20 mouse cellular contexts compared by ENCODE assay signal in genomic region chr6:28450481-28450880, GRCm38 (mm10). TPM values are rescaled to one million over a fixed set of nuclear protein-coding genes. Genes with fewer than 3 reads are reported as not detected.
DNase-seq lines count a peak whose midpoint lies in the region; ATAC-seq and TF ChIP-seq lines count a peak whose summit lies in the region.
"Had no signal": no experiment of that assay in that cellular context is flagged by ENCODE, and none has a peak within 500 bp of the region (broad histone marks: within the 10 kb centered on the region; RNA-seq: fewer than 3 reads in every experiment).

No protein-coding gene starts in this region.

- H3K4me1 ChIP-seq in lung, embryonic 14.5 days (ENCODE audit: insufficient read depth), result no peaks in the 10 kb centered on the region
- H3K4me1 ChIP-seq in neural tube, embryonic 12.5 days, result no peaks in the 10 kb centered on the region
- H3K4me1 ChIP-seq in liver, postnatal 0 days (ENCODE audit: insufficient read depth), result no peaks in the 10 kb centered on the region
- H3K4me1 ChIP-seq: midbrain, embryonic 15.5 days had no signal

- H3K4me2 ChIP-seq in lung, embryonic 14.5 days, result no peak overlapping the region
- H3K4me2 ChIP-seq in neural tube, embryonic 12.5 days (replicated peaks), result 0 out of 2 replicates have a peak overlapping the region, but pooled peaks have one; percentile 16
- H3K4me2 ChIP-seq in liver, postnatal 0 days (ENCODE audit: low read depth, low read length), result no peak overlapping the region
- H3K4me2 ChIP-seq: heart, embryonic 11.5 days; limb, embryonic 15.5 days; midbrain, embryonic 15.5 days had no signal

- TF ChIP-seq EP300 in liver, postnatal 0 days (IDR thresholded peaks at IDR 0.05; ENCODE audit: low read depth), result no peak

- H3K9me3 ChIP-seq in lung, embryonic 14.5 days (ENCODE audit: low read depth, low read length), result no peaks in the 10 kb centered on the region
- H3K9me3 ChIP-seq in neural tube, embryonic 12.5 days, result no peaks in the 10 kb centered on the region
- no peaks in the 10 kb centered on the region for H3K9me3 ChIP-seq in liver, postnatal 0 days (ENCODE audit: low read length)
- H3K9me3 ChIP-seq: limb, embryonic 15.5 days; midbrain, embryonic 15.5 days had no signal

- 14% methylated on average over 5 of the region's 5 CpGs for WGBS in lung, embryonic 14.5 days
- 13% methylated on average over 5 of the region's 5 CpGs for WGBS in neural tube, embryonic 12.5 days
- 13% methylated on average over 5 of the region's 5 CpGs for WGBS in liver, postnatal 0 days (ENCODE audit: insufficient replicate concordance)

- no peak overlapping the region for H3K9ac ChIP-seq in lung, embryonic 14.5 days
- no peak overlapping the region for H3K9ac ChIP-seq in neural tube, embryonic 12.5 days
- no peak overlapping the region for H3K9ac ChIP-seq in liver, postnatal 0 days (replicated peaks)
- H3K9ac ChIP-seq: limb, embryonic 15.5 days; midbrain, embryonic 15.5 days had no signal

- peak; percentile 25 for TF ChIP-seq CTCF in lung, embryonic 14.5 days (IDR thresholded peaks at IDR 0.05; ENCODE audit: low read depth)
- TF ChIP-seq CTCF in liver, postnatal 0 days (IDR thresholded peaks at IDR 0.05; ENCODE audit: low read depth), result no peak

- no peak overlapping the region for H3K27ac ChIP-seq in lung, embryonic 14.5 days (ENCODE audit: low read depth)
- no peak overlapping the region for H3K27ac ChIP-seq in neural tube, embryonic 12.5 days
- no peak overlapping the region for H3K27ac ChIP-seq in liver, postnatal 0 days (ENCODE audit: low read depth)
- H3K27ac ChIP-seq: limb, embryonic 15.5 days; midbrain, embryonic 15.5 days had no signal

- H3K36me3 ChIP-seq in lung, embryonic 14.5 days (ENCODE audit: insufficient read depth), result no peaks in the 10 kb centered on the region
- no peaks in the 10 kb centered on the region for H3K36me3 ChIP-seq in neural tube, embryonic 12.5 days
- H3K36me3 ChIP-seq in liver, postnatal 0 days (replicated peaks; ENCODE audit: insufficient read depth, low read length), result no peaks in the 10 kb centered on the region
- H3K36me3 ChIP-seq: limb, embryonic 15.5 days; midbrain, embryonic 15.5 days had no signal

- no peak for ATAC-seq in lung, embryonic 14.5 days (ENCODE audit: insufficient read depth)
- ATAC-seq in neural tube, embryonic 12.5 days (ENCODE audit: low FRiP score, low read depth), result no peak
- ATAC-seq in liver, postnatal 0 days, result no peak
- ATAC-seq: CD4-positive, CD25-positive, alpha-beta regulatory T cell, adult 4 months; intestine, postnatal 0 days; midbrain, embryonic 15.5 days had no signal

- H3K27me3 ChIP-seq in lung, embryonic 14.5 days (ENCODE audit: insufficient read depth, low read length), result peaks cover 34% of the 10 kb centered on the region
- peaks cover 27% of the 10 kb centered on the region for H3K27me3 ChIP-seq in neural tube, embryonic 12.5 days (replicated peaks)
- H3K27me3 ChIP-seq in liver, postnatal 0 days (ENCODE audit: insufficient read depth, low read length), result peaks cover 23% of the 10 kb centered on the region

- H3K4me3 ChIP-seq in lung, embryonic 14.5 days (ENCODE audit: low read depth, low read length), result no peak overlapping the region
- H3K4me3 ChIP-seq in neural tube, embryonic 12.5 days, result no peak overlapping the region
- H3K4me3 ChIP-seq in liver, postnatal 0 days (ENCODE audit: low read depth, low read length), result no peak overlapping the region
- H3K4me3 ChIP-seq: limb, embryonic 15.5 days; midbrain, embryonic 15.5 days had no signal

- peak; percentile 43 for DNase-seq in embryo, embryonic 10 days (ENCODE audit: low spot score)
- no peak for DNase-seq in embryo, embryonic 9.5 days (ENCODE audit: extremely low spot score)
- DNase-seq in lung, embryonic 14.5 days, result peak; percentile 20
- DNase-seq in lung, postnatal 4 days, result no peak
- DNase-seq in forelimb bud, embryonic 11.5 days (ENCODE audit: low read depth, low spot score), result peak; percentile 21
- no peak for DNase-seq in liver, postnatal 0 days
- DNase-seq in cerebellum, postnatal 25 days, result no peak
- DNase-seq: adrenal gland, postnatal 36 days; cerebellum, adult 9-10 months; gastrocnemius, postnatal 36 days; kidney, postnatal 14 days; thymus, adult 2 months had no signal

RNA-seq across cellular contexts. Expression of gene Pax4, which starts 1.3 kb away (rescaled TPM):
- polyA plus RNA-seq in lung, embryonic 14.5 days (2014; fragmentation: Nextera tagmentation; extraction: Ambion mirVana), result not detected in 2 replicates
- not detected in 2 replicates for polyA plus RNA-seq in neural tube, embryonic 12.5 days (2016; fragmentation: Nextera tagmentation; extraction: Ambion mirVana)
- not detected in 2 replicates for polyA plus RNA-seq in liver, postnatal 0 days (2015; fragmentation: Nextera tagmentation; extraction: Ambion mirVana)
- polyA plus RNA-seq: CD4-positive, CD25-positive, alpha-beta regulatory T cell, adult 4 months; heart, embryonic 11.5 days; hindbrain, embryonic 16.5 days; limb, embryonic 15.5 days; liver, embryonic 16.5 days; midbrain, embryonic 15.5 days; thymus, adult 2 months had no signal

RNA-seq across cellular contexts. Expression of gene Gcc1, which starts 22.3 kb away (rescaled TPM):
- 7.1 and 7.3 TPM in 2 replicates for polyA plus RNA-seq in lung, embryonic 14.5 days (2014; fragmentation: Nextera tagmentation; extraction: Ambion mirVana)
- 12.8 and 13.8 TPM in 2 replicates for polyA plus RNA-seq in neural tube, embryonic 12.5 days (2016; fragmentation: Nextera tagmentation; extraction: Ambion mirVana)
- polyA plus RNA-seq in liver, postnatal 0 days (2015; fragmentation: Nextera tagmentation; extraction: Ambion mirVana), result 2.8 and 2.9 TPM in 2 replicates

RNA-seq across cellular contexts. Expression of gene Fscn3, which starts 22.9 kb away (rescaled TPM):
- not detected in 2 replicates for polyA plus RNA-seq in lung, embryonic 14.5 days (2014; fragmentation: Nextera tagmentation; extraction: Ambion mirVana)
- polyA plus RNA-seq in neural tube, embryonic 12.5 days (2016; fragmentation: Nextera tagmentation; extraction: Ambion mirVana), result not detected in 2 replicates
- polyA plus RNA-seq in liver, postnatal 0 days (2015; fragmentation: Nextera tagmentation; extraction: Ambion mirVana), result 0.06 and 0.11 TPM in 2 replicates
- polyA plus RNA-seq: CD4-positive, CD25-positive, alpha-beta regulatory T cell, adult 4 months; heart, embryonic 11.5 days; hindbrain, embryonic 16.5 days; intestine, postnatal 0 days; limb, embryonic 15.5 days; midbrain, embryonic 15.5 days had no signal

RNA-seq across cellular contexts. Expression of gene Snd1, which starts 24.5 kb away (rescaled TPM):
- 142 and 145 TPM in 2 replicates for polyA plus RNA-seq in lung, embryonic 14.5 days (2014; fragmentation: Nextera tagmentation; extraction: Ambion mirVana)
- polyA plus RNA-seq in neural tube, embryonic 12.5 days (2016; fragmentation: Nextera tagmentation; extraction: Ambion mirVana), result 100 and 101 TPM in 2 replicates
- polyA plus RNA-seq in liver, postnatal 0 days (2015; fragmentation: Nextera tagmentation; extraction: Ambion mirVana), result 29.7 and 34.9 TPM in 2 replicates

RNA-seq across cellular contexts. Expression of gene Arf5, which starts 27.1 kb away (rescaled TPM):
- polyA plus RNA-seq in lung, embryonic 14.5 days (2014; fragmentation: Nextera tagmentation; extraction: Ambion mirVana), result 349 and 376 TPM in 2 replicates
- 346 and 362 TPM in 2 replicates for polyA plus RNA-seq in neural tube, embryonic 12.5 days (2016; fragmentation: Nextera tagmentation; extraction: Ambion mirVana)
- 272 and 288 TPM in 2 replicates for polyA plus RNA-seq in liver, postnatal 0 days (2015; fragmentation: Nextera tagmentation; extraction: Ambion mirVana)

Comparison
In these comparisons a context has a peak if more than half of its experiments do, and no peak if none do; other contexts are left out.
1. DNase-seq: peak in embryo, embryonic 10 days (single experiment), lung, embryonic 14.5 days (single experiment) and forelimb bud, embryonic 11.5 days (single experiment); none in embryo, embryonic 9.5 days (single experiment), lung, postnatal 4 days (0 of 2), liver, postnatal 0 days (single experiment) and cerebellum, postnatal 25 days (0 of 2).